Mouse (Mus musculus): Measurements from ENCODE around the gene Tet2. TPM values are rescaled to one million over a fixed set of nuclear protein-coding genes. Genes with fewer than 3 reads are reported as not detected.

Gene Tet2
- total RNA-seq, 1 experiment from 2014 or later, result 135 TPM

DNA sequence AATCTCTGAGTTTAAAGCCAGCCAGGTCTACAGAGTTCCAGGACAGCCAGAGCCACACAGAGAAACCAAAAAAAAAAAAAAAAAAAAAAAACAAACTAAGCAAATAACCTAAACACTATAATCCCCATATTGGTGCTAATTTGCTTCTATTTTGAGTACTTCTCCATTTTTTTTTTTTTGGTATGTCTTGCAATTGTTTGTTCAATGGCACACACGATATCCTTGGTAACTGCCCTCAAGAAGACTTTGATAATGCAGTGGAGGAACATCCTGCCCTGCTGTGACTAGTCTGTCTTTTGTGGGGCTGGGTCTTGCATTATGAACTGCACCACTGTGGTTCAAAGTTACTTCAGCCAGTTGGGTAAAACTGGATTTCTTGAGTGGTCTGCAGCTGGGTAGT lies 19.4 kb downstream of the Tet2 start:
- ATAC-seq (replicated peaks; ENCODE audit: insufficient number of reproducible peaks, low FRiP score, low TSS enrichment, poor library complexity, severe bottlenecking), result no peak

DNA sequence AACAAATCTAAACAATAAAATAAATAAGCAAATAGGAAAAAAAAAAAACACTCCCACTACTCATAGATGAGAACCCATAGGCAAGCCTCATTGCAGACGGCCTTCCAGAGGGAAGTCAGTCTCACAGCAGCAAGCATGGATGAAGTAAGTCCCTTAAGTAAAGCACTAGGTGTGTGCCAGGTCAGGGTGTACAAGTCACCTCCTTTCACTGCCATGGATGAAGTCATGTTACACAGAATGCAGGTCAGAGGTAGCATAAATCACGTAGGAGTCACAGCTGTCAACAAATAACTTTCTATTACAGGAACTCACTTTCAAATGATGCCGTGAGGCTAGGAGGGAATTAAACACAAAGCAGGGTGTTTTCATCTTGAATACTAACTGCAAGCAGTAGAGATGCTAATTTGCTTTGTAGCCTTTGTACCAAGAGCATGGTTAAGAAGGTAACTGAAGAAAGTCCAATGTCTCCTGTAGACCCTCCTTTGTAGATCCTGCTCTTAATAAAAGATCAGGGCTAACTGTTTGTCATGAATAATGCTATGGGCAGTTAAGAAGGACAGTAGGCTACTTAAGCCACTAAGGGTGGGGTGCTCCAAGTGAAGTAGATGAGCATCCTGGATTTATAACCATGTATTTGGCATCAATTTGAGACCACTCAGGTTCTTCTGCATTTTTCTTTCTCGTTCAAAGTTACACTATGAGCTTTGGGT lies 20.4 kb downstream of the Tet2 start:
- ATAC-seq (replicated peaks; ENCODE audit: insufficient number of reproducible peaks, low FRiP score, low TSS enrichment, poor library complexity, severe bottlenecking), result no peak

DNA sequence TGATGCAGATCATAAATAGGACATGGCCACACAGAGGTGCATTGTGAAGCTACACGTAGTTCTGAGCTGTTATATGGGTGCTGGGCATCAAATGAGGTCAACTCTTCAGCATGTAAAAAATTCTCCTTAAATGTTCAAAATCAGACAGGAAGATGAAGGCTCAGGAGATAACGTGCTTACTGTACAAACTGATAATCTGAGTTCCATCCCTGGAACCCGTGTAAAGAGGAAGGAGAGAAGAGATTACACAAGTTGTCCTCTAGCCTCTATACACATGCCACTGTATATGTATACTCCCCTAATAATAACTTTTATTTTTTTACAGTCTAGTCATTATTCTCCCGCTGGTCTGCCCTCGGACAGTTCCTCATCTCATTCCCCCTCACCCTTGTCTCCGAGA lies 21.7 kb downstream of the Tet2 start:
- ATAC-seq (replicated peaks; ENCODE audit: insufficient number of reproducible peaks, low FRiP score, low TSS enrichment, poor library complexity, severe bottlenecking), result no peak

DNA sequence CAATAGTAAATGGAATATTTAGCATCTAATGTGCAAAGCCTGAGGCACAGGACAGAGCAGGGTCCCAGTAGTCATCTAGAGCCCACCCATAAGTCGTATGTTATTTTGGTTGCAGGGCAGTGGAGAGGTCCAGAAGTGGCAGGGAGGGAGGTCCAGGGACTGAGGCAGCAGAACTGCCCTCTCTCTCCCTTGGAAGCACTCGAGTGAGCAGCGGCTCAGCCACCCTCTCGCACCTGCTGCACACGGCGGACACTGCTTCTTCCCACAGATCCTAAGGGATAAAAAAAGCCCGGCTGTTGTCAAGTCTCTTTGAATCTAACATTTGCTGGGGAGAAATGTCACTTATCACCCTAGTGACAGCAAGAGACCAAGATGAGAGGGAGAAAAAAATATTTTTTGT lies 22.6 kb downstream of the Tet2 start:
- ATAC-seq (replicated peaks; ENCODE audit: insufficient number of reproducible peaks, low FRiP score, low TSS enrichment, poor library complexity, severe bottlenecking), result no peak

DNA sequence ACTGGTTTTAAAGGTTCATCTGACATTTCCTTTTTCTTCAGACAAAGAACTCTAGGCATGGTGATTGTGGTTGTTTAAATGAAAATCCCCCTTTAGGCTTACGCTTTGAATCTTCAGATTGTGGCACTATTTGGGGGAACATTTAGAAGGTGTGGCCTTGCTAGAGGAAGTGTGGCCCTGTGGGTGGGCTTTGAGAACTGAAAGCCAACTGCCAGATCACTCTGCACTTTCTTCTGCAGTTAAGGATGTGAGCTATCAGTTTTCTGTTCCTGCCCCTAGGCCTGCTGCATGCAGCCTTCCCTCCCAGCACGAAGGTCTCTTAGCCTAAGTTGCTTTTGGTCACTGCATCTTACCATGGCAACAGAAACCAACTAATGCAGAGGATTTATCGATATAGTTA lies 26.1 kb downstream of the Tet2 start:
- no peak for ATAC-seq (replicated peaks; ENCODE audit: insufficient number of reproducible peaks, low FRiP score, low TSS enrichment, poor library complexity, severe bottlenecking)

DNA sequence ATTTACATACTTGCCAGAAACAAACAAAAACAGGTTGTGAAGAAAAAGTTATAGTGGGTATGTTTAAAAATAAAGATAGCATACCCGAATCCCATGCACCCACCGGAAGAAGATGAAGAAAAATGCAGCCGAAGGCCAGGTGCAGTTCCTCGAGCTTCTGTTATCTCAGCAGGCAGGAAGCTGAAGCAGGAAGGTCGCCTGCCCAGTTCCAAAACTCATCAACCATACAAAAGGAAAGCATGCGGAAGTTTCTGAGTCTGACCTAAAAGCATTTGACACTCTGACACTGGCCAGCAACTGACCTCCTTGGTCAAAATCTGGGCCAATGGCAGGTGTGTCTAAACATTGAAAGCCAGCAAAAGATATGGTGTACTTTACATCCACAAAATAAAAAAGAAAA lies 26.8 kb downstream of the Tet2 start:
- no peak for ATAC-seq (replicated peaks; ENCODE audit: insufficient number of reproducible peaks, low FRiP score, low TSS enrichment, poor library complexity, severe bottlenecking)

DNA sequence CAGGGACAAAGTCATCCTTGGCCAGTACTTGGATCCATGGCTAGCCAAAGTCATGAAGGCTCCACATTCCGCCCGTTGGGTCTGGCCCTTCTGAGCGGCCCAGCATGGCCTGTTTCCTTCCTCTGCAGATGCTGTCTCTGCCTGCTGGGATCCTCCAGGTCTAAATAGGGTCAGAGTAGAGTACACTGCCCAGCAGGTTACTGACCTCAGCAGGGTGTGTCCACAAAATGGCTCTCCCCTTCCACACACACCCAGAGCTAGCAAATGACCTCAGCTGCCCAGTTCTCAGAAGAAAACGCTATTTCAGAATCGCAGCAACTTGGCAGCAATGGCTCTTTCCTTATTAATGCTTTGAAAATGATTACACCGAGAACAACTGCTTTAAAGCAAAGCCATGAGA lies 27.5 kb downstream of the Tet2 start:
- ATAC-seq (replicated peaks; ENCODE audit: insufficient number of reproducible peaks, low FRiP score, low TSS enrichment, poor library complexity, severe bottlenecking), result no peak

DNA sequence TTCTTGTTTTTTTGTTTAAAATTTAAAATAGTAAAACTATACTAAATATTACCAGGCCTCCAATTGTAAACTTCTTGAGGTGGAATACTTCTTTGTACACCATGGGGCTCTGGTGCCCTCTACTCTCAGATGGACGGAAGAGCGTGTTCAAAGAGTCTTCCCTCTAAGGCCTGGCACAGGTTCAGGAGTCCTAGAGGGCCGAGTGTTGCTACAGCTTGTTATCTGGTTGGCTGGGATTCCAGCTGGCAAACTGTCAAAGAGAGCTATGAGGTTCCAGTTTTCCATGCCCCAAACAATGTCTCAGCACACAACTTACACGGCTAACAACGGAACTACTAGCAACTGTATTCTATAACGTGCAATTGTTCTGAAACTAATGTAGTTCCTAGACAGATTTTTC lies 28.8 kb downstream of the Tet2 start:
- ATAC-seq (replicated peaks; ENCODE audit: insufficient number of reproducible peaks, low FRiP score, low TSS enrichment, poor library complexity, severe bottlenecking), result no peak

DNA sequence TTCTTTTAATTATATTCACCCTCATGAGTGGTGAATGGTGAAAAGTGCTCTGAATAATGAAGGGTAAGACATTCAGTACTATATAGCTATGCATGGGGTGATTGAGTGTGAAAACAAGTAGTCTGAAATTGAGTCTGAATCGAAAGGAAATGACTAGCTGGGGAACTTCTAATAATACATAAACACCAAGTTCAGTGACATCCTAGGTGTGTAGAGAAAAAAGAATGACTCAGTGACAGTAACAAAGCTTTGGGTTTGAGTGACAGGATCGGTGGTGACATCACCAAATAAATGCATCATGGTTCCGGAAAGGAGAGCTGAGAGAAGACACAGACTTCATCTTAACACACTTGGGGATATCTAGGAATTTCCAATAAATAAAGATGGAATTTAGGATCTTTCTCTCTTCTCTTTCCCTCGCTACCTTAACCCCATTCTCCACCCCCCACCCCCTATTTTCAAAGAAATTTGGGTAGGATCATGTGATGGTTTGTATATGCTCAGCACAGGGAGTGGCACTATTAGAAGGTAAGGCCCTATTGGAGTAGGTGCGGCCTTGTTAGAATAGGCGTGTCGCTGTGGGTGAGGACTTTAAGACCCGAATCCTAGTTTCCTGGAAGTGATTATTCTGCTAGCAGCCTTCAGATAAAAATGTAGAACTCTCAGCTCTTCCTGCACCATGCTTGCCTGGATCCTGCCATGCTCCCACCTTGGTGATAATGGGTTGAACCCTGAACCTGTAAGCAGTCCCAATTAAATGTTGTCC lies 29.6 kb downstream of the Tet2 start:
- no peak for ATAC-seq (replicated peaks; ENCODE audit: insufficient number of reproducible peaks, low FRiP score, low TSS enrichment, poor library complexity, severe bottlenecking)

DNA sequence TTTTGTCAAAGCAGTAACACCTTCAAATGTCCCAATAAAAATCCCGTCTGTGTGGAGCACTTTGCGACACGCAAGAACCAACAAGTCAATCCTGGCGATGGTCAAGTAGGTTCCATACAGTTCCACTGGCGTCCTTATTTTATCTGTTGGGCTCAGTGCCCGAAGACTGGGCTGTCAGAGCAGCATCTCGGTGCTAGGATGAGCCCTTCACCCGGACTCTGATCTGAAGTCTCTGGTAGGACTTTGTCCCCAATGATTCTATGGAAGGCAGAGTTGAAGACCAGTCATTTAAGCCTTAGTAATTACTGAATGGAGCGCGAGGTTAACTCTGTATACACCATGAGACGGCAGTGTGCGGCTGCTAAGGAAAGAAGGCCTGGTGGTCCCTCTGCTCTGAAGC lies 30.6 kb downstream of the Tet2 start:
- ATAC-seq (replicated peaks; ENCODE audit: insufficient number of reproducible peaks, low FRiP score, low TSS enrichment, poor library complexity, severe bottlenecking), result no peak

DNA sequence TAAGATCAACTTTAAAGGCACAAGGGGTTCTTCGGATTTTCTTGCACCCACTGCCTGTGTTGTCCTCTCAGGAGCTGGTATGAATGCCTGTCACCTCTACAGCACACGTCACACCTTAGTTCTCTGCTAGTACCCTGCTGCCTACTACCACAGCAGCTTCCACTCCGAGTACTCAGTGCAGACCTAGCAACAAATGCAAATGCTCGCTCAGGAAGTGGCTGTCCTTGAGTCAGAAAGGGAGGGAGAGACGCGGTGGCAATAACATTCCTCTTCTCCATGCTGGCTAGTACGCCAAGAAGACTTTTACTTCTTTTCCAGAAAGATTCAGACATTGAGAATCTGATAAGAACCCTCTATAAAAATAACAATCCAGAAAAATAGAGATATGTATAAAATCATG lies 31.5 kb downstream of the Tet2 start:
- ATAC-seq (replicated peaks; ENCODE audit: insufficient number of reproducible peaks, low FRiP score, low TSS enrichment, poor library complexity, severe bottlenecking), result no peak; the same call in 1 of the 2 replicates

DNA sequence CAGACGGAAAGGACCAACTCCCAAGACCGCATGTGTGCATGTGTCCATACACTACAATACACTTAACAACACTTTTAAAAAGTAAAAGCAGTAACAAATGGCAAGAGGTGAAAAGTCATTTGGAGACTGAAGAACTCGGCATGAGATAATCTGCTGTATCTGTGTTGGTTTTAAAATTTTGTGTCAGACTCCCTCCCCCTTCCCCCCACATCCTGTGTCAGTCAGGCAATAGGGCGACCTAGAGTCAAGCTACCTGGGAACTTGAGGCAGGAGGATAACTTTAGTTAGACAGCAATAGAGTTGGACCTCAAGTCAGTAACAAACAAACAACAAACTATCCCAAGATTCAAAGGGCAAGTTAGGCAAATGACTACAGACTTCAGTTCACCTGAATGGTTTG lies 34.6 kb downstream of the Tet2 start:
- ATAC-seq (replicated peaks; ENCODE audit: insufficient number of reproducible peaks, low FRiP score, low TSS enrichment, poor library complexity, severe bottlenecking), result no peak

DNA sequence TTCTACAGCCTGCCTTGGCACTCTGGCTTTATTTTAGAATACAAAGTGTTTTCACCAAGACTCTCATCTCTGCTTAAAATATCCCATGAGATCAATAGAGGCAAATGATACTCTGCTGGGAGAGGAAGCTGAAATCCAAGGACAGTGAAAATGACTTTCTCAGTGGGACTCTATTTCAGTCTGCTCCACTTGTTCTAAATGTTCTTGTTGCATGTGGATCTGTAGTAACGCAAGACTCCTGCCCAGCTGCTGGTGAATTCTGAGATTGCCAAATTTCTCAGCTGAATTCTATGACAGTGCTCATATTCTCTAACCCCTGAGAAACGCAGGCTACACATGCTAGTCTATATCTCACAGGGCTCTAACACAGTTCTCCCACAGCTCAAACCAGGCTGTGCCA lies 35.1 kb downstream of the Tet2 start:
- no peak for ATAC-seq (replicated peaks; ENCODE audit: insufficient number of reproducible peaks, low FRiP score, low TSS enrichment, poor library complexity, severe bottlenecking)

DNA sequence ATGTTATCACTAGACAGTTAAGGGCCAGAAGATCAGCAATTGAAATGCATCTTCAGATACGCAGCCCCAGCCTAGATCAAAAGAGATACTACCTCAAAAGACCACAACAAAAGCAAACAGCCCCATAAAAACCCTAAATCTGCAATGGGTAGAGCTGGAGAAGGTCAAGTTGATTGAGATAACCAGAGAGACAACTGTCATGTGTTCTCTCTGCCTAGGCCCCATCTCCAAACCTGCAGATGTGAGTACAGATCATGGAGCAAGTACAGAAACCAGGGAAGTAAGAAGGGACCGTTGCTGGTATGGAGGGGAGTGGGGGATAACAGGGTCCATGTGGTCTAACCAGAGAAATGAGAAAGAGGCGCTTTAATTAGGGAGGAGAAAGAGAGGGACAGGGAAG lies 36.1 kb downstream of the Tet2 start:
- no peak for ATAC-seq (replicated peaks; ENCODE audit: insufficient number of reproducible peaks, low FRiP score, low TSS enrichment, poor library complexity, severe bottlenecking)

DNA sequence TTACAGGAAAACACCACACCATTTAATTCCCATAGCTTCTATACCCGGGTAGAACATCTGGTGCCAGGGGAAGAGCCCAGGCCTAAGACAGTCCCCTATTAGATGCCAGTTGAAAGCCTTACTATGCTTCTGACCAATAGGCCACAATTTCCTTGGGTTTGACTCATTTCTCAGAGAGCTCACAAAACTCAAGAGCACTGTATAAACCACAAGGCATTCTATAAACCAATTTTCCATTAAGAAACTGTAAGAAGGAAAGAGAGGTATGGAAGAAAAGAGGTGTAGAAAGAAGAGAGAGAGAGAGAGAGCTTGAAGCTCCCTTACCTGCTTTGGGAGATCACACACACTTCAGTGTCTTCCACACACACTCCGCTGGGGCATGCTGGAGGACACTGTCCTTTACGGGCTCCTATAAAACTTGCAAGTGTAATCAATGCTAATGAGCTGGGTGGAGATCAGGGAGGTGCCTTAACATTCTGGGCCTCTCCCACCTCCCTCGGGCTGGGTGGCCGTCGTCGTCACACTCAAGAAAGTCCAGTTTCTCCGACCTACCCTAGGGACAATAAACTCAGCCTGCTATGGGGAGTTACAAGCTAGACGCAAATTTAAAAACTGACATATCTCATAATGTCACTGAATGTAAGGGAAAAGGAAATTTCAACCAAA lies 38.5 kb downstream of the Tet2 start:
- ATAC-seq (replicated peaks; ENCODE audit: insufficient number of reproducible peaks, low FRiP score, low TSS enrichment, poor library complexity, severe bottlenecking), result no peak

DNA sequence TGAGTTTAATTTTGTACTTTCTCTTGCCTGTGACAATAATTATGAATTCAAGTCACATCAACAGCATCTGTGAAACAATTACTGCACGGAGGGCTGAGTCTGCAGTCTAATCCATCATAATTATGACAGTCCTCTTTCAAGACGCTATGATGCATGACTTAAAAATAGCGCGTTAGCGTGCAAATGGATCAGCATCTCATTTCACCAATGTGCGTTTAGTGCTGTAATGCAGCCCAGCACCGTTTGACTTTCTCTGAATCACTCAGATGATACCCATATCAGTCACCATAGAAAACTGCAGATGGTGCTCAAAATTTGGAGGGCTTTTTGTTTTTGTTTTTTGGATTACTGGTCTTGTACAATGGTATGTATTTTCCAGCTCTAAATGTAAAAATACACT lies 48.0 kb downstream of the Tet2 start:
- ATAC-seq (replicated peaks; ENCODE audit: insufficient number of reproducible peaks, low FRiP score, low TSS enrichment, poor library complexity, severe bottlenecking), result no peak

DNA sequence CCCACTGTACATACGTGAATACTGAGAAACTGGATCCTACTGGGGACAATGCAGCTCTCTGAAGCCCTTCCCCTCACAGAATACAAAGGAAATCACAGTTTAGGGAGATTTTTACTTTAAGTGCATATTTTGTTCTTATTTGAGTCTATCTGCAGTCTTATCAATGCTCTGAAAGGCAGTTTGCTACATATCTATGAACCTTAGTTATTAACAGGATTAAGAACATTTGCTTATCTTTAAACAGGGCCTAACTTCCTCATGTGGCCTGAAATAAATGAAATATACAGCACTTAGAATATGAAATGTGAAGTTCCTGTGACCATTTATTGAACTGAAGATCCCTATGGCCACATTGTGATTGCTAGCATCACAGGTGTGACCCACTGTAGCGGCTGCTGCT lies 53.6 kb downstream of the Tet2 start:
- no peak for ATAC-seq (replicated peaks; ENCODE audit: insufficient number of reproducible peaks, low FRiP score, low TSS enrichment, poor library complexity, severe bottlenecking)

DNA sequence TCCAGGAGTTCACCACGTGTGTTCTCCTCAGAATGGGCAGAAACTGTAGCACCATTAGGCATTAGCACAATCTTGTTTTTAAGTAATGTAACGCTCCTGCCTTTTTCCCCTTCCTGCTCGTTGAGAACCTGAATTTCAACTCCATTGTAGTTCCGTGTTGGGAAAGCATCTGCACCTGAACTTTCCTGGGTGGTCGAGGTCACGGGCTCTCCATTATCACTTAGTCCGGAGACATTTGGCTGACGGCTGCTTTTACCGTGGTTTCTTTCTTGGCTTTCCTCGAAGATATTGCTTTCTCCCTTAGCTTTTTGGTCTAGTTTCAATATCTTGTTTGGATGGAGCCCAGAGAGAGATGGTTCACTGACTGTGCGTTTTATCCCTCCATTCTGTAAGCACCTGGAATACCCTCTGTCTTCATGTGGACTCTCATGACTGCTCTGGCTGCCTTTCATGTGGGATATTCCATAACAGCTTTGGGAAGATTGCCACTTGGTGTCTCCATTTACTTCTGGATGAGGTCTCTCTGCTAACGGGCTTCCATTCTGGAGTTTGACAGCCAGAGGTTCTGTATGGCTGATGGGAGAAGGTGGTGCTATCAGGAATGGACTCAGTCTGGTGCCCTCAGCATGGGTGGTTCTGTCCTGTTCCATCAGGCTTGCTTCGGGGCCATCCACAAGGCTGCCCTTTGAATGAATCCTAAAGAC lies 56.8 kb downstream of the Tet2 start:
- ATAC-seq (replicated peaks; ENCODE audit: insufficient number of reproducible peaks, low FRiP score, low TSS enrichment, poor library complexity, severe bottlenecking), result no peak

DNA sequence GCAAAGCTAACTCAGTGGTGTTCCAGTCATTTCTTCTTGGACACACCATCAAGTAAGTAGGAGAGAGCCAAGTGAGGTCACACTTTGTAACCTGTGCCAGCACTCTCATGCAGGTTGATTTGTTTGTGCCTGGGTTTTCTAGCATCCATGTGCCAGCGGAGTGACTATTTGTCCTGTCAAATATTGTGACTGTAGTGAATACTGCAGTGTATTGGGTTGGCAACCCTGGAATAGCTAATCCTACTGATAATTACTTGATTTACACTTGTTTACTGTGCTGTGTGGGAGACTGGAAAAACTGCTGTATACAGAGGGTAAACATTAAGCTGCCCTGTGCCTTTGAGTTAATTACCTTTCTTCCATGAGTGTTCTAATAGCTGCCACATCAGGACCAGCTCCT lies 62.1 kb downstream of the Tet2 start:
- no peak for ATAC-seq (replicated peaks; ENCODE audit: insufficient number of reproducible peaks, low FRiP score, low TSS enrichment, poor library complexity, severe bottlenecking)

Measured in monocyte, adult 5-6 weeks (primary cell).